Mouse (Mus musculus): ENCODE measurements at regions not wholly inside any gene's neighbourhood (a gene's known extent, or its start where the extent isn't known, plus 50 kb on each side); places are given as distances from the start of the nearest gene placed in this dataset.
A peak's percentile ranks its signal among the peaks of the same experiment; 100 is the strongest.

GRCm38 (mm10) chr11:44156490-44157345, 243.1 kb upstream of the Il12b start:
- DNase-seq (ENCODE audit: low read depth, low spot score) = no peak

- DNase-seq (ENCODE audit: low read depth, low spot score) = no peak
Observed at GRCm38 (mm10) chr11:44158236-44158635, 241.6 kb upstream of the Il12b start.

- no peak for DNase-seq (ENCODE audit: low read depth, low spot score)
Observed at GRCm38 (mm10) chr11:44161734-44162418, 238.0 kb upstream of the Il12b start.

DNA sequence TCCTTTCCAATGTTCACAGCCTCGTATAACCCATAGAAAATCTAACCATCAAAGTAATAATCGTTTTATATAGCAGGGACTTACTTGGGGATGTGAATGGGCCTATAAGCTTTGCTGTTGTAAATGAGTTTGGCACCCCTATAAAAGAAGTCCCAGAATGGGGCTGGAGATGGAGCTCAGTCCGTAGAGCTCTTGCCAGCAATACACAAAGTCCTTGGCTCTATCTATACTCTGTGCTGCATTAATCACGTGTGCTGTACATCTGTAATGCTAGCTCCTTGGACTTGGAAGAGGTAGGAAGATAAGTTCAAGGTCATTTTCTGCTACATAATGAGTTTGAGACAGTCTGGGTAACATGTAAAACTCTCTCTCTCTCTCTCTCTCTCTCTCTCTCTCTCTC, 236.8 kb upstream of the Il12b start:
- DNase-seq (ENCODE audit: low read depth, low spot score) = no peak

- no peak for DNase-seq (ENCODE audit: low read depth, low spot score)
Observed at GRCm38 (mm10) chr11:44163748-44164147, 236.1 kb upstream of the Il12b start.

- DNase-seq (ENCODE audit: low read depth, low spot score) = no peak
Observed at GRCm38 (mm10) chr11:44164186-44164585, 235.7 kb upstream of the Il12b start.

DNA sequence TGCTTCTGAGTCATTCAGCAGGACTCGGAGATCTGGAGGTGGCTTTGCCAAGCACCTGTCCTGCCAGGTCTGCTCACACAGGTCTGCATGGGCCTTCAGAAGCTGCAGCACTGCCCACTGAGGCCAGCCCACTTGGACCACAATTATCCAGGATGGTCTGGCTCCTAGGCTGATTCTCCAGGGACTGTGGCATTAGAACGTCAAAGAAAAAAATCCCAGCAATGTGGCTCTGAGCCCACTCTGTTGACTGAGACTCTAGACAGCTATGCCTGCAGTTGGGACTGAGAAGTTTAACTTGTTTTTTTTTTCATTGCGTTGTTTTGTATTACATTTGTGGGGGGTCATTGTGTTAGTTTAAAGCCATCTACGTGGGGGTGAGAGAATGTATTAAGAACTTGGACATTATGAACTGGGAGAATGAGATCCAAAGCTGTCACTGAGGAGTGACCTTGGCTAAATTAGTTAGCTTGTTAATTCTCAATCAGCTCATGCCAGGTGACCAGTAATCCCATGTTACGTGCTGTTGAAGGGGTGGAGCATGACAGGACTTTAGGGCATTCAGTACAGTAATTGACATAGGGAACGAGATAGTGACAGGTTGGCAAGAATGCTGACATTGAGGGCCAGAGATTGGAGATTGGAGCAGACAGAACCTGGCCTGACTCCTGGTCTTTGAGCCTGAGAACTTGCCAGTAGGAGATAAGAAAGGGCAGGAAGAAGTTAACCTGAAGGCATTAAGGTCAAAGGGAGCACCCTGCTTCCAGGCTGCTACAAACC, 232.0 kb upstream of the Il12b start:
- DNase-seq (ENCODE audit: low read depth, low spot score) = no peak

GRCm38 (mm10) chr11:44172478-44172877, 227.4 kb upstream of the Il12b start:
- DNase-seq (ENCODE audit: low read depth, low spot score) = no peak

GRCm38 (mm10) chr11:44173196-44173595, 226.7 kb upstream of the Il12b start:
- no peak for DNase-seq (ENCODE audit: low read depth, low spot score)

GRCm38 (mm10) chr11:44174548-44174947, 225.3 kb upstream of the Il12b start:
- no peak for DNase-seq (ENCODE audit: low read depth, low spot score)

DNA sequence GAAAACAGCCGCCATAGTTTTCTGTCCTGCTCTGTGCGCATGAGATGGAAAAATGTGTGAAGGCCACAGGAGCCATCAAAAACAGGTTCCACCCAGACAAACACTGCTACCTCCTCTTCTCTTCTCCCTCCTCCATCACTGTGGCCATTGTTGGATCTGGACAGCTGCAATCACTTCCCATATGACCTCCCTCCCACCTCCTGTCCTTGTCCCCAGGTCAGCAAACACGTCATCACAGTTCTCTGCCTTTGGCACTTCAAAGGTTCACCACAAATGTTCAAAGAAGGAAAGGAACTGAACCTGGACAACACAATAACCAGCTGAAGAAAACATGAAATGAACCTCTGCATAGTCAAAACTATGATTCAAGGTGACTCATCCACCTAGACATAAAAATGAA, 220.2 kb upstream of the Il12b start:
- DNase-seq (ENCODE audit: low read depth, low spot score) = no peak

DNA sequence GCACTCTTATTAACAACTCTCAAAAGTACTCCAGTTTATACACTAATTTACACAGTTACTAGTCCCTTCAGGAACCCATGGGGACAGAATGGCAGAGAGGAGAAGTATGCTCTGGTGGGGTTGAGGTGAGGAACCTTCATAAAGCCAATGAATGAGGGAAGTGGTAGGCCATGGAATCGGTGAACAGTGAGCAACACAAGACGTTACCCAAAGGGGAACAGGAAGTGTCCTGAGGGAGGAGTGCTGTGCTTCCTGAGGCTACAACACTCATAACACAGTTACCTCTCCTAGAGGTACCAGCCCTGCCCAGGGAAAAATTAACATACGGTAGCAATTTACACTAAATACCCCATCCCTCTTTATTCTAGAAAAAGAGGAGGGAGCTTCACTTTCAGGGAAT, 216.0 kb upstream of the Il12b start:
- DNase-seq (ENCODE audit: low read depth, low spot score) = no peak

- no peak for DNase-seq (ENCODE audit: low read depth, low spot score)
Observed at GRCm38 (mm10) chr11:44185218-44185890, 214.5 kb upstream of the Il12b start.

GRCm38 (mm10) chr11:44188202-44188601, 211.7 kb upstream of the Il12b start:
- no peak for DNase-seq (ENCODE audit: low read depth, low spot score)

GRCm38 (mm10) chr11:44193806-44194205, 206.1 kb upstream of the Il12b start:
- DNase-seq (ENCODE audit: low read depth, low spot score) = no peak

DNA sequence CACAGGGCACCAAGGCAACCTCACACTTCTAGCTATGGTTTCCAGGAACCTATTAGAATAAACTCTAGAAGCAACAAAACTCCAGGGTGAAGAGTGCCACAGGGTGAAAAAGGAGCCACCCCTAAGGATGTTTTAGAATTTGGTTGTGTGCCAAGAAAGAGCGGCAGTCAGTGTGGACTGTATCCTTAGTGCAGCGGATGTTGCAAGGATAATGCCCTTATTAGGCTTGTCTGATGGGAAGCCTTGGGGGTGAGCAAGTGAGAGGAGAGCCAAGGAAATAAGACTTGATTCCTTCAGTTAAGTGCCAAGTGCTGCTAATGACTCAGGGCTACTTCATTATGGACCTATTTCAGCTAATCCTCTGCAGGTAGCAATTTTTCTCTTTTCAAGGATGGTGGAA, 197.1 kb upstream of the Il12b start:
- no peak for DNase-seq (ENCODE audit: low read depth, low spot score)

DNA sequence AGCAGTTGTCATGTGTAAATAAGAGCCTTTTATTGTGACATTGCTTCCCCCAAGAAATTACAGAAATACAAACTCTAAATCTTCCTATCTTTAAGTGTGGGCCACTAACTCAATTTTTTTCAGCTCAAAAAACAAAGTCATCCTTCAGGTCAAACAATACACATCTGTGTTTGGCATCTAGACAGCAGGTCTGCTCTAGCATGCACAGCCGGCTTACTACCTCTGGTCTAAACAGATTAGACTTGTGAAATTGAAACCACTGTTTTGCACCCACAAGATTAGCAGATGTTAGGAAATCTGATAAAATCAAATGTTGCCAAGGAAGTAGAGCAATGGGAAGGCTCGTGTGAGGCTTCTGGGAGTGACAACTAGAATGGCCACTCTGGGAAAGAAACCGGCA, 195.5 kb upstream of the Il12b start:
- no peak for DNase-seq (ENCODE audit: low read depth, low spot score)

DNA sequence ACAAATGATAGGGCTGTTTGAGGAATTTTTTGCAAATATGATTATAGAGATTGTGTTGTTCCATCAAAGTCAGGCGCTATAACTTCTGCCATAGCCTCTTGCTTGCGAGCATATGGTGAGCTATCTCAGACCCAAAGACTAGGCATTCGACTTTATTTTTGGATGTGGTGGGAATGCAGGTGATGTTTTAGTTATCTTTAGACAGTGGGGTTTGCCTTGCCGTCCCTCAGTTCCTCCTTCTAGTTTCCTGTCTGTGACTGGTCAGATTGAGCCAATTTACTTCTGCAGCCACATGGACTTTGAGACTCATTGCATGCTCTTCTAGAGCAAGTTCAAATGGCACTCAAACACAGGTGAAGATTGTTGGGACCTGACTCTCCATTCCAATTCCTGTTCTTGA, 193.0 kb upstream of the Il12b start:
- DNase-seq (ENCODE audit: low read depth, low spot score) = no peak

DNA sequence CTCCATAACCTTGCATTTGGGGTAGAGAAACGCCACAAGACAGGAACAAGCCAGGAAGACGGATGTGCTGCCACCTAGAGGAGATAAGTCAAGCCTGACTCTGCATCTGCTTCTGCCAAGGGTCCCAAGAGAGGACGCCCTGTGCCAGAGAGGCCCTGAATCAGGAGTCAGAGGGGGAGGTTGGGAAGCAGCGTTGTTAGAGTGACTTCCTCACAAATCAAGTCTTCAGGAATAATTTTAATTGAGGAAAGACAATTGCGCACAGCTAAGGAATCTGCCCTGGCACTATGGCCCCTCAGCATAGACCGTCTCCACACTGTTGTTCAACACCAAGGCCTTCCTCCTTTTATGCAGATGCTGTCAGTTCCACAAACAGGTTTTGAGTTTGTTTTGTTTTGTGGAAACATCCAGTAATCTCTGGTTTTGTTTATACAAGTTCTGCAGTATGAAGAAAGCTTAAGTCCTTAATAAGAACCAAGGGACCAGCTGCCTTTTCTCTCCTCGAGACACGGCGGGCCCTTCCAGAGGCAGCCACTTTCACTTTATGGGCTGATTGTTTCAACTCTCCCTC, 187.9 kb upstream of the Il12b start:
- peak; percentile 31 for DNase-seq (ENCODE audit: low read depth, low spot score)

DNA sequence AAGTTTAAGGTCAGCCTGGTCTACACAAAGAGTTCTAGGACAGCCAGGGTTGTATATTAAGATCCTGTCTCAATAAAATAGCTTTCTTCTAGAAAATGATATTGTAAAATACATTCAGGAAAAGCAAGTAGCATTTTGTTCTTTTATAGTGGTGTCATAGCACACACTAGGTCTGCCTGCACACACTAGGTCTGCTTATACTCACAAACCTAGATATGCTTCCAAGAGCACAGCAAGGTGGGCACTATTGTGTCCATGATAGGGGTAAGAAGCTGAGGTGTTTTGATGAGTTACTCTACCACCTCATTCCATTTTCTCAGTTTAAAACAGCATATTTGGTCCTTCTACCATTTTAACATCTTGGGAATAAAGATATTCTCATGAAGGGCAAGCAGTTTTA, 185.8 kb upstream of the Il12b start:
- DNase-seq (ENCODE audit: low read depth, low spot score) = no peak

GRCm38 (mm10) chr11:44216346-44216745, 183.5 kb upstream of the Il12b start:
- no peak for DNase-seq (ENCODE audit: low read depth, low spot score)
